Comparison of ENCODE assay signal across 26 mouse cellular contexts in genomic region chr15:86899961-86900360, GRCm38 (mm10).
"Had no signal": no experiment of that assay in that cellular context is flagged by ENCODE, and none has a peak within 500 bp of the region (broad histone marks: within the 10 kb centered on the region; RNA-seq: fewer than 3 reads in every experiment).

No protein-coding gene starts in this region.

- ATAC-seq: hindbrain, embryonic 16.5 days; inflammation-experienced regulatory T-cells, adult 6 months; intestine, embryonic 15.5 days; intestine, postnatal 0 days; liver, embryonic 12.5 days had no signal

- H3K27ac ChIP-seq: heart, embryonic 10.5 days; hindbrain, embryonic 10.5 days; hindbrain, embryonic 12.5 days; hindbrain, embryonic 14.5 days; intestine, embryonic 15.5 days; layer of hippocampus, adult 2 months; left cerebral cortex, adult 2 months; limb, embryonic 13.5 days; limb, embryonic 15.5 days; liver, embryonic 12.5 days; liver, embryonic 14.5 days had no signal

- H3K4me3 ChIP-seq: heart, embryonic 10.5 days; heart, embryonic 12.5 days; hindbrain, embryonic 10.5 days; hindbrain, embryonic 12.5 days; intestine, embryonic 15.5 days; layer of hippocampus, adult 2 months; left cerebral cortex, adult 2 months; limb, embryonic 13.5 days; limb, embryonic 15.5 days; liver, embryonic 12.5 days had no signal

- H3K4me1 ChIP-seq: heart, embryonic 10.5 days; heart, embryonic 12.5 days; intestine, embryonic 15.5 days; limb, embryonic 13.5 days; limb, embryonic 15.5 days; liver, embryonic 12.5 days had no signal

- DNase-seq: gastrocnemius, postnatal 10 days; gastrocnemius, postnatal 25 days; heart, adult 18-20 months; heart, postnatal 10 days; heart, postnatal 4 days; kidney, adult 18-20 months; kidney, adult 8-10 months; kidney, postnatal 10 days; kidney, postnatal 25 days; kidney, postnatal 4 days; left cerebral cortex, postnatal 4 days had no signal
